Mouse (Mus musculus) Patski (cell line): ENCODE measurements around the gene Mn1. TPM values are rescaled to one million over a fixed set of nuclear protein-coding genes. Genes with fewer than 3 reads are reported as not detected.
A peak's percentile ranks its signal among the peaks of the same experiment; 100 is the strongest.

Experiments
- ATAC-seq: fragments of 100-300 bp; one replicate; pipeline ENCODE4 v1.8.0; 2021
- CTCF ChIA-PET: fragments of 350-600 bp; sonication (Branson Sonifier 250); formaldehyde crosslinking; loops from one replicate; lab custom pipeline; 2022; ENCODE audit warnings: inconsistent platforms
- POLR2A ChIA-PET: fragments of 350-600 bp; sonication (Branson Sonifier 250); formaldehyde crosslinking; loops from one replicate; lab custom pipeline; 2022; ENCODE audit warnings: antibody characterized with exemption, inconsistent platforms
- DNase-seq: peaks from one replicate; pipeline ENCODE4 v3.0.0-alpha.2; 2011; ENCODE audit warnings: low read depth, low spot score
- H3K27me3 ChIP-seq: fragments of 371-371 bp; one replicate; pipeline ENCODE4 v1.5.1; 2021
- CTCF ChIP-seq: fragments of 100-300 bp; IDR thresholded peaks from one replicate; pipeline ENCODE4 v1.5.1; 2021
- in situ Hi-C: fragments of 300-500 bp; cut with MboI; formaldehyde crosslinking; loops from 3 replicates; pipeline ENCODE4 v1.11.1; 2018; ENCODE audit warnings: low pct_unique_long_range_greater_than_20kb, mixed read lengths
- polyA plus RNA-seq: library from polyadenylated mRNA; unstranded; gene quantifications from one replicate; pipeline ENCODE4 v1.2.3, GENCODE M21; 2021

Mn1 gene
- polyA plus RNA-seq, 1 experiment from 2014 or later = 0.96 TPM

- in situ Hi-C loops = no loop called here
- DNase-seq (no peak), ATAC-seq (no peak)
- H3K27me3 ChIP-seq = no peaks in the 10 kb centered on the region
- CTCF ChIA-PET = interaction anchor here (1.2 kb wide), 1 partner anchor 16 kb away, joined by 3 read pairs; no protein-coding TSS in a partner anchor
- no peak for TF ChIP-seq CTCF
- POLR2A ChIA-PET = no interaction called here
Measured at GRCm38 (mm10) chr5:111393346-111394197, 23.6 kb upstream of the Mn1 start.

- no peak for ATAC-seq
- in situ Hi-C loops = no loop called here
- DNase-seq = no peak
- CTCF ChIA-PET = interaction anchor here (1.4 kb wide), 1 partner anchor 19 kb away, joined by 3 read pairs; no protein-coding TSS in a partner anchor
- TF ChIP-seq CTCF = no peak
- POLR2A ChIA-PET = no interaction called here
- no peaks in the 10 kb centered on the region for H3K27me3 ChIP-seq
Measured at GRCm38 (mm10) chr5:111394198-111395053, 22.7 kb upstream of the Mn1 start.

DNA sequence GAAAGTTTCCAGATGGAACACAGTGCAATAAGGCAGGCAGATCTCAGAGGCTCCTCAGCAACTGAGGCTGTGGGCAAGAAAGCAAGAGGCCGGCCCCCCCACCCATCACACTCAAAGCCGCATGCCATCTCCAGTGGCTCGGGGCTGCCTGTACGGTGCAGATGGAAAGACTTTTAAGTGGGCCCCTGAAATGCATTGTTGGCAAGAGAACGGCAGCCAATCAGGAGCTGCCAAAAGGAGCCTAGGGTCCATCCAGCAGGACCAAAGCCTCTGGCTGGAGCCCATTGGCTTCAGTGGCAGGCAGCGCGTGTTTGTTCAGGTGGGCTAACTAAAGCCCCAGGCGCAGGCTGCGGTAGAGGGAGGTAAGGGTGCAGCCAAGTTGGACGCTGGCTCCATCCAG is 21.4 kb upstream of the Mn1 start:
- in situ Hi-C loops = no loop called here
- CTCF ChIA-PET = interaction anchor here (0.8 to 1.4 kb wide), 2 partner anchors 13 to 18 kb away, joined by 3 read pairs; no protein-coding TSS in a partner anchor
- POLR2A ChIA-PET = interaction anchor here (0.5 to 0.8 kb wide), 2 partner anchors 64 to 404 kb away, joined by 3 read pairs; no protein-coding TSS in a partner anchor
- TF ChIP-seq CTCF = no peak
- H3K27me3 ChIP-seq = no peaks in the 10 kb centered on the region
- ATAC-seq (no peak), DNase-seq (no peak)

GRCm38 (mm10) chr5:111396199-111396598 is 21.0 kb upstream of the Mn1 start:
- in situ Hi-C loops = no loop called here
- ChIA-PET POLR2A (interaction anchor here (0.5 to 0.8 kb wide), 2 partner anchors 64 to 403 kb away, joined by 3 read pairs; no protein-coding TSS in a partner anchor), CTCF (interaction anchor here (0.8 kb wide), 1 partner anchor 13 kb away, joined by 3 read pairs; no protein-coding TSS in a partner anchor)
- H3K27me3 ChIP-seq = no peaks in the 10 kb centered on the region
- no peak for ATAC-seq
- no peak for TF ChIP-seq CTCF
- no peak for DNase-seq

DNA sequence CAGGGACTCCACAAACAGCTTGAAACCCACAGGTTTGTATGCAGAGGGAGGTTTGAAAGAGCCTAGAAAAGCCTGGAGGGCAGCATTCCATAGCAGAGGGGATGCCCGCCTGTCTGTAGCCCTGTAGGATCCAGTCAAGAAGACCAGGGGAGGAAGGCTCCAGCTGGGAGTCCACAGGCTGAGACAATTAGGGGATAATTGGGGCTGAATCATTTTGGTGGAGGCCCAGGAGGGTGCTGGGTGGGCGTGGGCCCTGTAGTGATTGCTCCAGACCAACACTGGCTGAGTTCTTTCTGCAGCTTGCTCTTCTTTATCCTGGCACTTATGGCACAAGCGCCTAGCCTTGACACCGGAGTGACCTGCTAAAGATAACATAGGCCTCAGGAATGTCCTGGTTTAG is 18.7 kb upstream of the Mn1 start:
- DNase-seq (no peak), ATAC-seq (no peak)
- ChIA-PET CTCF (interaction anchor here (0.5 kb wide), 1 partner anchor 16 kb away, joined by 3 read pairs; no protein-coding TSS in a partner anchor), POLR2A (no interaction called here)
- no peaks in the 10 kb centered on the region for H3K27me3 ChIP-seq
- TF ChIP-seq CTCF = no peak
- in situ Hi-C loops = no loop called here

DNA sequence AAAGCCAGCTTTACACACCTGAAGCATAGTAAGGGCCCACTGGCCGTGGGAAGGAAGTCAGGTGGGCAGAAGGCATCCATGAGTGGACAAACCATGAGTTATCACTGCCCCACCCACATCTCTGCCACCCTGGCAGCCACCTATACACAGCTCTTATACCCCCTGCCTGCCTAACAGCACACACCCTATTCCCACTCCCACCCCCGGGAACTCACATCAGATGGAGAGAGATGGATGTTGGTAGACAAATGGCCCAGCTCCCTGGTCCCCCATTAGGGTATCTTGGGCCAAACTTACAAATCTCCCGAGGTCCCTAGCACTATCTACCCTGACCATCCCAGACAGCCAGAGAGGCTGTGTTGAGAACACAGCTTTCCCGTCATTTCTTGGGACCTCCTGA is 17.9 kb upstream of the Mn1 start:
- H3K27me3 ChIP-seq = no peaks in the 10 kb centered on the region
- no peak for TF ChIP-seq CTCF
- ATAC-seq (no peak), DNase-seq (no peak)
- in situ Hi-C loops = no loop called here
- ChIA-PET CTCF (no interaction called here), POLR2A (no interaction called here)

DNA sequence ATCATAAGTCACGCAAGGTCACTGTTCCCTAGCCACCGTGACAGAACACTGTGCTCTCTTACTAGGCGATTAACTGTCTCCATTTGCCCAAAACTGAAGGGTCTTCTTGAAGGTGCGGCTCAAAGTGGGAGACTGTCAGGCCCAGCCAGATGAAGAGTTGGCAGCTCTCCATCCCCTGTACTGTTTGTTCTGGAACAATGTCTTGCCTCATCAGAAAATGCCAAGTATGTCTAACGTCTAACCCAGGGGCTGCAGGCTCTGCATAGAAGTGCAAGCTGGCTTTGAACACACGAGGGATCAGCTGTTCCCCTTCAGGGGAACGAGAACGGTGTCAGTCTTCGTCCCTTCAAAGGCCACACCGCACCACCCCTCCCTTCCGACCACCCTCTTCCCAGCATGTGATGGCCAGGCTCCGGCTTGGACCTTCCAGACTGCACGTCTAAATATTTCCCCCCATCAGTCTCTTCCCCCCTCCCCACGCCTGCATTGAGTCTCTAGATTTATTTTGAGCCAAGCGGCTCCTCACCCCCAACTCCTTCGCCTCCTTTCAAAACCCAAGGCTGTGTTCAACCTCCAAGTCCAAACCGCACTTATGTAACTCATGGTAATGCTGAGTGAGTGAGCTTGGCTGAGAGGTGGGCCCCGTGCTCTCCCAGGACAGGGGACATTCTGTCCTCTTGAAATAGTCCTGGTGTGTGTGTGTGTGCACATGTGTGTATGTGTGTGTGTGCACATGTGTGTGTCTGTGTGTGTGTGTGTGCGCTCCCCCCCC is 15.1 kb upstream of the Mn1 start:
- no peak for TF ChIP-seq CTCF
- ChIA-PET POLR2A (no interaction called here), CTCF (no interaction called here)
- ATAC-seq (no peak), DNase-seq (no peak)
- H3K27me3 ChIP-seq = no peaks in the 10 kb centered on the region
- in situ Hi-C loops = no loop called here

DNA sequence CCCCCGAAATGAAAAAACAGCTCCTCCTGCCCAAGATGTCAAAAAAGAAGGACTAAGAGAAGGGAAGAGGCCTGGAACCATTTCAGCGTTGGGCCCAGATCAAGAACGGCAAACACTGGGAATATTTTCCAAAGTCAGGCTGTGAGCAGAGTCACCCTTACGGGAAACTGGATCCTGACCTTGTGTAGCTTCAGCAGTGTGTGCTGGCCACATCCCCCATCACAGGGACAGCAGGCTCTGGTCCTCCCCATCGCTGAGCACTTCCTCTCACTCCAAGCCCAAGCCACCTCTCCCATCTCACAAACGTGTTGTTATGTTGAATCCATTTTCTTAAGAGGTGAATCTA is 14.5 kb upstream of the Mn1 start:
- ATAC-seq (no peak), DNase-seq (no peak)
- no peak for TF ChIP-seq CTCF
- ChIA-PET CTCF (no interaction called here), POLR2A (no interaction called here)
- in situ Hi-C loops = no loop called here
- H3K27me3 ChIP-seq = no peaks in the 10 kb centered on the region

GRCm38 (mm10) chr5:111404721-111405120 is 12.4 kb upstream of the Mn1 start:
- no peak for TF ChIP-seq CTCF
- no peak for ATAC-seq
- no peaks in the 10 kb centered on the region for H3K27me3 ChIP-seq
- in situ Hi-C loops = no loop called here
- DNase-seq = no peak
- ChIA-PET POLR2A (no interaction called here), CTCF (interaction anchor here (2.3 kb wide), 1 partner anchor 9 kb away, joined by 9 read pairs; no protein-coding TSS in a partner anchor)

DNA sequence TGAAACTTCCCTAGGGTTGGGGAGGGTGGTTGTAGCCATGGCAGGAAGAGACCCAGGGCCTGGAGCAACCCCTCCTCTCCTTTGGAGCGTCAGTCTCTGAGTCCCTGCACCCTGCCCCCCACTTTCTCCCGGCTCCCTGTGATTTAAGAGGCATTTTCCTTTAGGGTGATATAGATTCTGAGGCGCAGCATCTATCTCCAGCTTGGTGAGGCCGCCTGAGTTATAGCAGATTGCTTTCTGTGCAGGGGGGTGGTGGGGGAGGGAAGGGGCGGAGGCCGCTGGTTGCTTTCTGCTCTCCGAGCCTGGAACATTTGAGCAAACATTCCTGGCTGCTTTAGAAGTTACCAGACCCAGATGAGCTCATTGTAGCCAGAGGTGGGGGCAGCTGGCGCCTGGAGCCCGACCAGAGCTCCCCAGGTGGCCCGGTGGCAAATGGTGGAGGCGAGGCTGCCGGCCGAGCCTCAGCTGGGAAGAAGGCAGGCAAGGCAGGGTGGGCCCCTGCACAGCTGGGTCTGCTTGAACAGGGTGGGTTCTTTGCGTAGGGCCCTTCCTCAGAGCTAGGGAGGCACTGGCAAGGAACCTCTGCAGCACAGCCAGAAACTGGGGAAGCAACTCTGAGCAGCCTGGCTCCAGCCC is 8.6 kb upstream of the Mn1 start:
- ATAC-seq (peak; percentile 52), DNase-seq (no peak)
- TF ChIP-seq CTCF = no peak
- ChIA-PET POLR2A (interaction anchor here (0.6 kb wide), 1 partner anchor 45 kb away, joined by 4 read pairs; no protein-coding TSS in a partner anchor), CTCF (interaction anchor here (0.6 to 1.0 kb wide), 2 partner anchors 13 to 17 kb away, joined by 3 read pairs; no protein-coding TSS in a partner anchor)
- H3K27me3 ChIP-seq = no peaks in the 10 kb centered on the region
- in situ Hi-C loops = no loop called here
